ENCODE assay signal across 10 mouse cellular contexts in the genomic region with DNA sequence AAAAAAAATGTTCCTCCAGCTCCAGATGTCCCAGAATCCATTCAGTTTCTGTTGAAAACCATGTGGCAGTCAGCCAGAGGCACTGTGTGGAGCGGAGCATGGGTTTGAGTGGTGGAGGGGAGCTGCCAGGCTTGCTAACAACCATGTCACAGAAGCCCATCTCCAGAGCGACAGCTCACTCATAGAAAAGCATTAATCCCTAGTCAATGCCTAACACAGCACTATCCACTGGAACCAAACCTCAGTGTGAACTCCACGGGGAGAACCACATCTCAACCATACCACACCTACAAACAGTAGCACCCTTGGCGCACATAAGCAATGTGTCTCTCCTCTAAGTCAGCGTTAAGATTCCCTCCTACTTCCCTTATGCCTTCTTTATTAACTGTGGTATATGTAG. TPM values are rescaled to one million over a fixed set of nuclear protein-coding genes. Genes with fewer than 3 reads are reported as not detected.
DNase-seq lines count a peak whose midpoint lies in the region; ATAC-seq and TF ChIP-seq lines count a peak whose summit lies in the region.
"Had no signal": no experiment of that assay in that cellular context is flagged by ENCODE, and none has a peak within 500 bp of the region (broad histone marks: within the 10 kb centered on the region; RNA-seq: fewer than 3 reads in every experiment).

A gene (minus strand): TSS at position 80 of the 400 bp plus-strand sequence.

- H3K27ac ChIP-seq in forebrain, embryonic 15.5 days (replicated peaks) = no peak within 1 kb of the TSS
- H3K27ac ChIP-seq in forebrain, embryonic 12.5 days = no peak within 1 kb of the TSS
- H3K27ac ChIP-seq in left cerebral cortex, adult 2 months = no peak within 1 kb of the TSS; the same call in 1 of the 2 replicates
- H3K27ac ChIP-seq in stomach, embryonic 16.5 days (ENCODE audit: low read length) = no peak within 1 kb of the TSS

- H3K9ac ChIP-seq in forebrain, embryonic 15.5 days (replicated peaks) = no peak within 1 kb of the TSS
- no peak within 1 kb of the TSS for H3K9ac ChIP-seq in forebrain, embryonic 12.5 days
- H3K9ac ChIP-seq in stomach, embryonic 16.5 days (ENCODE audit: low read length) = no peak within 1 kb of the TSS

- DNase-seq in lung, postnatal 10 days = peak; percentile 43
- DNase-seq in lung, postnatal 36 days = no peak
- DNase-seq in left cerebral cortex, adult 2 months (ENCODE audit: extremely low spot score in 1 of 2, low spot score in 2 of 2) = peak; percentile 18 to 29
- no peak for DNase-seq in urinary bladder, postnatal 25 days (ENCODE audit: low spot score)
- DNase-seq in kidney, postnatal 25 days = no peak

- H3K9me3 ChIP-seq in forebrain, embryonic 15.5 days = no peaks in the 10 kb centered on the region
- no peaks in the 10 kb centered on the region for H3K9me3 ChIP-seq in forebrain, embryonic 12.5 days
- H3K9me3 ChIP-seq in stomach, embryonic 16.5 days (replicated peaks; ENCODE audit: control insufficient read depth, low read length) = no peaks in the 10 kb centered on the region

- H3K27me3 ChIP-seq in forebrain, embryonic 15.5 days = no peaks in the 10 kb centered on the region
- no peaks in the 10 kb centered on the region for H3K27me3 ChIP-seq in forebrain, embryonic 12.5 days
- no peaks in the 10 kb centered on the region for H3K27me3 ChIP-seq in stomach, embryonic 16.5 days (ENCODE audit: control insufficient read depth, insufficient read depth, low read length)

- no peak for TF ChIP-seq CTCF in left cerebral cortex, adult 2 months (IDR thresholded peaks at IDR 0.05)

- H3K36me3 ChIP-seq in forebrain, embryonic 15.5 days = no peaks in the 10 kb centered on the region
- H3K36me3 ChIP-seq in forebrain, embryonic 12.5 days (replicated peaks) = no peaks in the 10 kb centered on the region
- H3K36me3 ChIP-seq in stomach, embryonic 16.5 days (ENCODE audit: control insufficient read depth, insufficient read depth, low read length) = no peaks in the 10 kb centered on the region

- intact Hi-C loops in left cerebral cortex, adult 2 months (cut with DNase I) = loop anchor here (1.0 to 5.0 kb wide), 3 partner anchors 99 to 180 kb away; no protein-coding TSS in a partner anchor

- H3K4me1 ChIP-seq in forebrain, embryonic 15.5 days = peaks cover 5% of the 10 kb centered on the region; the same call in 1 of the 2 replicates
- no peaks in the 10 kb centered on the region for H3K4me1 ChIP-seq in forebrain, embryonic 12.5 days
- H3K4me1 ChIP-seq in stomach, embryonic 16.5 days (ENCODE audit: control insufficient read depth, insufficient read depth, low read length) = peaks cover 14% of the 10 kb centered on the region

- ATAC-seq in forebrain, embryonic 15.5 days (replicated peaks) = 0 out of 2 replicates have a peak, but pooled peaks have one; percentile 8
- ATAC-seq in forebrain, embryonic 12.5 days (ENCODE audit: low FRiP score) = no peak
- ATAC-seq in stomach, embryonic 16.5 days (ENCODE audit: insufficient read depth, low FRiP score) = 0 out of 2 replicates have a peak, but pooled peaks have one; percentile 5

- no peak within 1 kb of the TSS for H3K4me3 ChIP-seq in forebrain, embryonic 15.5 days
- no peak within 1 kb of the TSS for H3K4me3 ChIP-seq in forebrain, embryonic 12.5 days (replicated peaks)
- H3K4me3 ChIP-seq in left cerebral cortex, adult 2 months = peak within 1 kb of the TSS; percentile 16; the same call in 1 of the 2 replicates
- H3K4me3 ChIP-seq in stomach, embryonic 16.5 days (replicated peaks; ENCODE audit: low read length) = no peak within 1 kb of the TSS

- WGBS in forebrain, embryonic 15.5 days = 61% methylated on average over 5 of the region's 5 CpGs
- 67% methylated on average over 5 of the region's 5 CpGs for WGBS in forebrain, embryonic 12.5 days
- 63% methylated on average over 5 of the region's 5 CpGs for WGBS in stomach, embryonic 16.5 days

- H3K4me2 ChIP-seq in forebrain, embryonic 15.5 days (replicated peaks) = no peak within 1 kb of the TSS
- H3K4me2 ChIP-seq in forebrain, embryonic 12.5 days = no peak within 1 kb of the TSS
- no peak within 1 kb of the TSS for H3K4me2 ChIP-seq in stomach, embryonic 16.5 days (ENCODE audit: low read depth, low read length)

RNA-seq across cellular contexts. Expression of the gene that starts here (rescaled TPM):
- polyA plus RNA-seq in forebrain, embryonic 15.5 days (2015; fragmentation: Nextera tagmentation; extraction: Ambion mirVana) = not detected in 2 replicates
- polyA plus RNA-seq in forebrain, embryonic 12.5 days (2016; fragmentation: Nextera tagmentation; extraction: Ambion mirVana) = not detected in 2 replicates
- not detected for total RNA-seq in left cerebral cortex, adult 2 months (2021)
- not detected in 2 replicates for polyA plus RNA-seq in stomach, embryonic 16.5 days (2015; fragmentation: Nextera tagmentation; extraction: Ambion mirVana)
- total RNA-seq: adrenal gland, adult 18-20 months had no signal
- polyA plus RNA-seq: large intestine, adult 2 months had no signal

Comparison
In these comparisons a context has a peak if more than half of its experiments do, and no peak if none do; other contexts are left out.
1. Peak in ATAC-seq in forebrain, embryonic 15.5 days; RNA of the gene not detected or under 1 TPM.
2. Peak in DNase-seq and H3K4me3 ChIP-seq in left cerebral cortex, adult 2 months; RNA of the gene not detected or under 1 TPM.
3. Peak in ATAC-seq in stomach, embryonic 16.5 days; RNA of the gene not detected or under 1 TPM.